Mouse (Mus musculus) liver, embryonic 13.5 days (tissue): ENCODE measurements around the gene Tubb5. TPM values are rescaled to one million over a fixed set of nuclear protein-coding genes. Genes with fewer than 3 reads are reported as not detected.
A peak's percentile ranks its signal among the peaks of the same experiment; 100 is the strongest.

ENCODE experiments used
- ATAC-seq: fragments of 200-750 bp; cut with Nextera tagmentation; 2 replicates; pipeline ENCODE4 v1.8.0; 2017; ENCODE audit warnings: low read depth, mild to moderate bottlenecking, moderate number of reproducible peaks, moderate library complexity
- DNase-seq: peaks from one replicate; pipeline ENCODE4 v3.0.0; 2022
- H3K27ac ChIP-seq: fragments of 300-500 bp; sonication (generic); 2 replicates; pipeline ENCODE4 v1.5.1; 2015; ENCODE audit warnings: moderate library complexity, mild to moderate bottlenecking, inconsistent platforms
- H3K27me3 ChIP-seq: fragments of 300-500 bp; sonication (generic); 2 replicates; pipeline ENCODE4 v1.6.1; 2015; ENCODE audit warnings: mild to moderate bottlenecking, inconsistent platforms
- H3K36me3 ChIP-seq: fragments of 300-500 bp; sonication (generic); 2 replicates; pipeline ENCODE4 v1.6.1; 2015; ENCODE audit warnings: mild to moderate bottlenecking, inconsistent platforms
- H3K4me1 ChIP-seq: fragments of 300-500 bp; sonication (generic); replicated peaks from 2 replicates; pipeline ENCODE4 v1.6.1; 2015; ENCODE audit warnings: inconsistent platforms
- H3K4me2 ChIP-seq: fragments of 300-500 bp; sonication (generic); 2 replicates; pipeline ENCODE4 v1.6.1; 2015; ENCODE audit warnings: inconsistent platforms, mild to moderate bottlenecking, moderate library complexity
- H3K4me3 ChIP-seq: fragments of 300-500 bp; sonication (generic); replicated peaks from 2 replicates; pipeline ENCODE4 v1.5.1; 2015; ENCODE audit warnings: mild to moderate bottlenecking, inconsistent platforms
- H3K9ac ChIP-seq: fragments of 300-500 bp; sonication (generic); 2 replicates; pipeline ENCODE4 v1.6.1; 2015; ENCODE audit warnings: mild to moderate bottlenecking, inconsistent platforms
- H3K9me3 ChIP-seq: fragments of 300-500 bp; sonication (generic); replicated peaks from 2 replicates; pipeline ENCODE4 v1.6.1; 2016; ENCODE audit warnings: inconsistent platforms
- WGBS: fragments of 180-500 bp; shearing (Covaris S2); methylation state at CpG from one replicate; pipeline ENCODE4 v1.1.7; 2015; ENCODE audit not compliant: insufficient replicate concordance; 5-methylcytosine and 5-hydroxymethylcytosine counted together
- microRNA-seq: library from miRNA; unstranded; fragments of <30 nt; microRNA quantifications from one replicate; pipeline ENCODE4, GENCODE M21; 2016
- polyA plus RNA-seq: library from polyadenylated mRNA; unstranded; fragments of >200 nt; fragmentation: Nextera tagmentation; extraction: Ambion mirVana; gene quantifications from 2 replicates; pipeline ENCODE4 v1.2.1, GENCODE M21; 2015

Tubb5 gene
- polyA plus RNA-seq, 1 experiment from 2014 or later, result 520 TPM

DNA sequence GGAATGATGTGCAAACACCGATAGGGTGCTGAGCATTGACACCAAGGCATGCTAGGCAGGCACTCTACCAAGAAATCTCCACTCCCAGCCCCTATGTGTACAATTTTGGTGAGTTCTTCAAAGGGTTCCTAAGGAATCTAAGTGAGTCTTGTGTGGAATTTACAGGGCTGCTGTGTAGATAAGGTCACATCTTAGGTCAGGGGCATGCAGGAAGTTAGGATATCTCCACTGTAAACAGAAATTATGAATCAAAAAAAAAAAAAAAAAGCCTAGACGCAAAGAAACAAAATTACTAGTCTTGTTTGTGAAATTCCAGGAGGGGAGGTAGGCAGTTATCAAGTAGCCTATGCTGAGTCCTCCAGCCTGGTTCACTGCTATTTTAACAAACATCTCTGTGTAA is 45.3 kb downstream of the Tubb5 start:
- 0 out of 2 replicates have a peak overlapping the region, but pooled peaks have one; percentile 3 for H3K27ac ChIP-seq
- ATAC-seq, result no peak
- 44% methylated on average over 2 of the region's 2 CpGs for WGBS

DNA sequence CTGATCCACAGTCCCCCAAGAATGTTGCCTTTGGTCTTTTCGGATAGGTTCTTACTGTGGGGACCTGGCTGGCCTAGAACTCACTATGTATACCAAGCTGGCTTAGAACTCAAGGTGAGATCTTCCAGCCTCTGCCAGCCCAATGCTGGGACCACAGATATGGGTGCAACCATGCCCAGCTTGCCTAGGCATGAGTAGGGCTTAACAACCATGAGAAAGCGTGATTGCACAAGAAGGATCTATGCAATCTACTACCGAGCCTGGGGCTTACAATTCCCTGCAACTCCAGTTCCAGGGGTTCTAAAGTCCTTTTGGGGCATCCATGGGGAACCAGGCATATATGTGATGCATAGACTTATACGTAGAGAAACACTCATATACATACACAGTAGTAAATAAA is 47.2 kb downstream of the Tubb5 start:
- 74% methylated on average over 4 of the region's 4 CpGs for WGBS

More for the DNA sequence above, 45.3 kb downstream of the Tubb5 start:
- Histone ChIP-seq H3K36me3 (no peaks in the 10 kb centered on the region), H3K4me3 (no peak overlapping the region), H3K27me3 (0 out of 2 replicates have a peak, but pooled peaks cover 3% of the 10 kb centered on the region), H3K4me1 (peaks cover 31% of the 10 kb centered on the region), H3K9ac (no peak overlapping the region), H3K4me2 (no peak overlapping the region), H3K9me3 (no peaks in the 10 kb centered on the region)
- no peak for DNase-seq

DNA sequence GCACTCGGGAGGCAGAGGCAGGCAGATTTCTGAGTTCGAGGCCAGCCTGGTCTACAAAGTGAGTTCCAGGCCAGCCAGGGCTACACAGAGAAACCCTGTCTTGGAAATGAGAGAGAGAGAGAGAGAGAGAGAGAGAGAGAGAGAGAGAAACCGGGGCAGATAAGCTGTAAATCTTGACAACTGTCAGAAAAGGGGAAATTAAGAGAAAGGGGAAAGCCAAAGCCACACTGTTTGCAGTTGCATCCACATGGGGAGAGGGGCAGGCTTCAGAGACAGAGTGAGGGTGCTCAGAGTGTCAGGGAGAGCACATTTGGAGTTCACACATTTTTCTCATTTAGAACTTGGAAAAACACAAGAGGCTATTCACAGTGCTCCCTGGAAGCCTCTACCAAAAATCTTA is 50.1 kb downstream of the Tubb5 start:
- Histone ChIP-seq H3K9me3 (no peaks in the 10 kb centered on the region), H3K4me1 (peaks cover 29% of the 10 kb centered on the region), H3K36me3 (no peaks in the 10 kb centered on the region), H3K27me3 (0 out of 2 replicates have a peak, but pooled peaks cover 3% of the 10 kb centered on the region), H3K9ac (no peak overlapping the region), H3K4me2 (no peak overlapping the region), H3K4me3 (no peak overlapping the region), H3K27ac (no peak overlapping the region)
- DNase-seq (no peak), ATAC-seq (no peak)
- 43% methylated on average over 3 of the region's 3 CpGs for WGBS

More for the DNA sequence above, 47.2 kb downstream of the Tubb5 start:
- Histone ChIP-seq H3K27me3 (0 out of 2 replicates have a peak, but pooled peaks cover 3% of the 10 kb centered on the region), H3K36me3 (no peaks in the 10 kb centered on the region), H3K4me3 (no peak overlapping the region), H3K4me2 (no peak overlapping the region), H3K9ac (no peak overlapping the region), H3K4me1 (peaks cover 24% of the 10 kb centered on the region), H3K27ac (no peak overlapping the region), H3K9me3 (no peaks in the 10 kb centered on the region)
- no peak for ATAC-seq
- no peak for DNase-seq

DNA sequence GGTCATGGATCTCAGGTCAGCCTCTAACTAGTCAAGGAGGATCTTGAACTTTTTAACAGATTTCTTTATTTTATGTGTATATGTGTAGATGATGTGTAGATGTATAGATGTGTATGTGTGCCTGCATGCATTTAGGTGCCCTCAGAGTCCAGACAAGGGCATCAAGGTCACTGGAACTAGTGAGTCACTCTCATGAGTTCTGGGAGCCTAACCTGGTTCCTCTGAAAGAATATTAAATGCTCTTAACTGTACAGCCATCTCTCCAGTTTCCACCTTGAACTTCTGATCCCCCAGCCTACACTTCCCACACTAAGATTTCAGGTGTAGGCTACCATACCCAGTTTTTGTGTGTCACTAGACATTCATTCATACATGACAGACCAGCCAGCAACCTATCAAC is 50.6 kb downstream of the Tubb5 start:
- peaks cover 31% of the 10 kb centered on the region for H3K4me1 ChIP-seq
- H3K36me3 ChIP-seq, result no peaks in the 10 kb centered on the region
- no peak overlapping the region for H3K4me3 ChIP-seq
- no peak overlapping the region for H3K9ac ChIP-seq
- H3K27ac ChIP-seq, result no peak overlapping the region
- ATAC-seq (no peak), DNase-seq (no peak)
- no peaks in the 10 kb centered on the region for H3K9me3 ChIP-seq
- H3K4me2 ChIP-seq, result no peak overlapping the region
- 0 out of 2 replicates have a peak, but pooled peaks cover 3% of the 10 kb centered on the region for H3K27me3 ChIP-seq

DNA sequence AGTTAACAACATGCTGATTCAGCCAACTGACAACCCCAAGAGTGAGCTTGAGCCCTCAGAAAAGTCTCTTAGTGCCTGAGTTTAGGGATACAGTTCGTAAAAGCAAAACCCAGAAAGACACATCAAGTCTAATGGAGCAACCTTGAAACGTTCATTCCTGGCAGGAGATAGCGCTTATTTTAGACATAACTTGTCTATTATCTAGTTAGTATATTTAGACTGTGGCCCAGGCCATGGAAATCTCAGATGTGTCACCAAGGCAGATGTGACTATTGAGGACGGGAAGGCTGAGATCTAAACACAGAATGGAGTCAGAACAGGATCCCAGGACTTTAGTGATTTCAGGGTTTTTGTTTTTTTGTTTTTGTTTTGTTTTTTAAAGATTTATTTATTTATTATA is 53.0 kb downstream of the Tubb5 start:
- Histone ChIP-seq H3K4me3 (no peak overlapping the region), H3K27me3 (0 out of 2 replicates have a peak, but pooled peaks cover 3% of the 10 kb centered on the region), H3K4me2 (no peak overlapping the region), H3K4me1 (peaks cover 37% of the 10 kb centered on the region), H3K9me3 (no peaks in the 10 kb centered on the region), H3K36me3 (no peaks in the 10 kb centered on the region), H3K9ac (no peak overlapping the region), H3K27ac (peak overlapping the region; percentile 41)
- ATAC-seq, result no peak
- DNase-seq, result no peak
- WGBS, result 54% methylated on average over 4 of the region's 4 CpGs

DNA sequence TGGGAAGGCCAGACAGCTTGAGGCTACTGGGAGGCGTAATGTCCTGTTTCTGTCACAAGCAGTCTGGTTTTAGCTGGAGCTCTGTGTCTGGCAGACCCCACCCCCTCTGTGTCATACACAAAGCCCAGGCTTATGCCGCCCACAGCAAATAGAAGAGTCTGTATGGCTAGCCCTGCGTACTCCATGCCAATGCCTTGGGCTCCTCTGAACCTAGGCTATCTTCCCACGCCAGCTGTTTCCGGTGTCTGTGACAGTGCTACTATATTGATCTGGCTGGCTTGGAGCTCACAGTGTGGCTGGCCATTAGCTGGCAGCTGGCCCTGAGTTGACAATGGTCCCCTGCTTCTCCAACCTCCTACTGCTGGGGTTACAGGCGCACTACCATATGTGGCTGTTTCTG is 54.2 kb downstream of the Tubb5 start:
- Histone ChIP-seq H3K4me3 (no peak overlapping the region), H3K36me3 (no peaks in the 10 kb centered on the region), H3K27me3 (no peaks in the 10 kb centered on the region), H3K4me1 (peaks cover 49% of the 10 kb centered on the region), H3K9ac (0 out of 2 replicates have a peak overlapping the region, but pooled peaks have one; percentile 26), H3K4me2 (no peak overlapping the region), H3K27ac (peak overlapping the region; percentile 15; the same call in 1 of the 2 replicates), H3K9me3 (no peaks in the 10 kb centered on the region)
- 46% methylated on average over 6 of the region's 6 CpGs for WGBS
- no peak for DNase-seq
- ATAC-seq, result peak; percentile 77

Small RNA genes within 50 kb of the gene (microRNA-seq; reads per million reads assigned to microRNA genes)
- 2.6 reads per million for gene Gm28033

Other genes with a start within 250 kb of the Tubb5 start
- not detected in 2 replicates for gene Sfta2, start 236.8 kb downstream of the Tubb5 start, polyA plus RNA-seq
- not detected in 2 replicates for gene Gm9573, start 211.7 kb downstream of the Tubb5 start, polyA plus RNA-seq
- gene Mucl3, start 194.6 kb downstream of the Tubb5 start, polyA plus RNA-seq, result 0.03 and 0.06 TPM in 2 replicates
- gene Vars2, start 170.7 kb downstream of the Tubb5 start, polyA plus RNA-seq, result 7.7 TPM in 2 replicates
- 31.9 and 33.9 TPM in 2 replicates for gene Gtf2h4, start 164.6 kb downstream of the Tubb5 start, polyA plus RNA-seq
- 2.9 and 3.7 TPM in 2 replicates for gene Ddr1, start 133.7 kb downstream of the Tubb5 start, polyA plus RNA-seq
- 21.6 and 23.2 TPM in 2 replicates for gene Ier3, start 16.6 kb downstream of the Tubb5 start, polyA plus RNA-seq
- 38.2 and 38.5 TPM in 2 replicates for gene Flot1, start 15.1 kb downstream of the Tubb5 start, polyA plus RNA-seq
- gene Mdc1, start 3.2 kb upstream of the Tubb5 start, polyA plus RNA-seq, result 8.0 and 8.8 TPM in 2 replicates
- gene Nrm, start 23.0 kb upstream of the Tubb5 start, polyA plus RNA-seq, result 23.0 and 25.4 TPM in 2 replicates
- 8.0 and 11.8 TPM in 2 replicates for gene Ppp1r18, start 27.3 kb upstream of the Tubb5 start, polyA plus RNA-seq
- 35.2 and 40.3 TPM in 2 replicates for gene Dhx16, start 41.5 kb upstream of the Tubb5 start, polyA plus RNA-seq
- 14.3 and 15.1 TPM in 2 replicates for gene 2310061I04Rik, start 59.1 kb upstream of the Tubb5 start, polyA plus RNA-seq
- 9.3 and 9.9 TPM in 2 replicates for gene Atat1, start 71.8 kb upstream of the Tubb5 start, polyA plus RNA-seq
- 105 and 106 TPM in 2 replicates for gene Mrps18b, start 78.1 kb upstream of the Tubb5 start, polyA plus RNA-seq
- 19.4 and 27.5 TPM in 2 replicates for gene Ppp1r10, start 78.1 kb upstream of the Tubb5 start, polyA plus RNA-seq
- gene Abcf1, start 131.5 kb upstream of the Tubb5 start, polyA plus RNA-seq, result 81.3 and 110 TPM in 2 replicates
- gene Gnl1, start 141.5 kb upstream of the Tubb5 start, polyA plus RNA-seq, result 14.6 and 15.2 TPM in 2 replicates
- 8.3 and 8.7 TPM in 2 replicates for gene Prr3, start 141.9 kb upstream of the Tubb5 start, polyA plus RNA-seq
- 5.2 and 5.7 TPM in 2 replicates for gene H2-T24, start 182.3 kb upstream of the Tubb5 start, polyA plus RNA-seq
- gene H2-T23, start 194.5 kb upstream of the Tubb5 start, polyA plus RNA-seq, result 23.1 and 24.0 TPM in 2 replicates
- gene H2-T22, start 204.4 kb upstream of the Tubb5 start, polyA plus RNA-seq, result 9.2 and 9.4 TPM in 2 replicates
- not detected in 2 replicates for gene Gm6034, start 204.7 kb upstream of the Tubb5 start, polyA plus RNA-seq
- 0.08 TPM in 1 of 2 replicates, not detected in the other for gene Gm11127, start 220.1 kb upstream of the Tubb5 start, polyA plus RNA-seq